Mouse (Mus musculus) limb, embryonic 14.5 days (tissue): ENCODE measurements around the gene Morn2. TPM values are rescaled to one million over a fixed set of nuclear protein-coding genes. Genes with fewer than 3 reads are reported as not detected.
"Not testable (repeated sequence)": the region's sequence is repeated elsewhere in the genome, so short reads cannot be mapped to it uniquely, and the experiment has no call there.

ENCODE experiments used
- ATAC-seq: fragments of 200-750 bp; cut with Nextera tagmentation; 2 replicates; pipeline ENCODE4 v1.8.0; 2017; ENCODE audit warnings: low read depth, moderate number of reproducible peaks, moderate TSS enrichment; ENCODE audit not compliant: low FRiP score
- DNase-seq: peaks from one replicate; pipeline ENCODE4 v3.0.0-alpha.2; 2015; ENCODE audit warnings: low spot score
- H3K27ac ChIP-seq: fragments of 300-500 bp; sonication (generic); replicated peaks from 2 replicates; pipeline ENCODE4 v1.5.1; 2014; ENCODE audit warnings: low read depth, mild to moderate bottlenecking, low read length, moderate library complexity, mixed read lengths
- H3K27me3 ChIP-seq: fragments of 300-500 bp; sonication (generic); 2 replicates; pipeline ENCODE4 v1.6.1; 2014; ENCODE audit warnings: low read length, mixed read lengths; ENCODE audit not compliant: control insufficient read depth, insufficient read depth
- H3K36me3 ChIP-seq: fragments of 300-500 bp; sonication (generic); 2 replicates; pipeline ENCODE4 v1.6.1; 2014; ENCODE audit warnings: mild to moderate bottlenecking, low read length, moderate library complexity, mixed read lengths; ENCODE audit not compliant: control insufficient read depth, insufficient read depth
- H3K4me1 ChIP-seq: fragments of 300-500 bp; sonication (generic); 2 replicates; pipeline ENCODE4 v1.6.1; 2014; ENCODE audit warnings: antibody characterized with exemption, low read length, mixed read lengths; ENCODE audit not compliant: control insufficient read depth, insufficient read depth
- H3K4me2 ChIP-seq: fragments of 300-500 bp; sonication (generic); replicated peaks from 2 replicates; pipeline ENCODE4 v1.6.1; 2014; ENCODE audit warnings: low read depth, mild to moderate bottlenecking, low read length, moderate library complexity; ENCODE audit not compliant: severe bottlenecking
- H3K4me3 ChIP-seq: fragments of 300-500 bp; sonication (generic); replicated peaks from 2 replicates; pipeline ENCODE4 v1.5.1; 2014; ENCODE audit warnings: low read length
- H3K9ac ChIP-seq: fragments of 300-500 bp; sonication (generic); 2 replicates; pipeline ENCODE4 v1.6.1; 2014; ENCODE audit warnings: mild to moderate bottlenecking, low read depth, low read length, moderate library complexity; ENCODE audit not compliant: severe bottlenecking
- H3K9me3 ChIP-seq: fragments of 300-500 bp; sonication (generic); 2 replicates; pipeline ENCODE4 v1.6.1; 2016; ENCODE audit warnings: low read length; ENCODE audit not compliant: control insufficient read depth
- POLR2A ChIP-seq: fragments of 200-500 bp; IDR thresholded peaks from 2 replicates; pipeline ENCODE4 v1.8.0; 2012; ENCODE audit warnings: inconsistent platforms, mild to moderate bottlenecking, moderate library complexity, borderline replicate concordance; ENCODE audit not compliant: insufficient read depth, insufficient read length; ENCODE audit errors: extremely low read depth
- WGBS: fragments of 180-500 bp; shearing (Covaris S2); extraction: QIAGEN DNeasy Blood & Tissue Kit; methylation state at CpG from one replicate; pipeline ENCODE4 v1.1.7; 2014; 5-methylcytosine and 5-hydroxymethylcytosine counted together
- polyA plus RNA-seq, 2 experiments: library from polyadenylated mRNA; depleted of rRNA in 1 of 2; stranded (reverse) in 1 of 2; unstranded in 1 of 2; fragments of >200 nt; fragmentation: Nextera tagmentation in 1 of 2; extraction: Ambion mirVana in 1 of 2; gene quantifications; 2 replicates each; pipeline versions ENCODE4 v1.2.1 to v1.2.3; 2012 to 2014

Gene Morn2
- polyA plus RNA-seq, 2 experiments, result 11.8 to 21.1 TPM

- Histone ChIP-seq H3K4me2 (no peak overlapping the region), H3K9me3 (no peaks in the 10 kb centered on the region), H3K27ac (no peak overlapping the region), H3K4me1 (no peaks in the 10 kb centered on the region), H3K27me3 (no peaks in the 10 kb centered on the region), H3K4me3 (no peak overlapping the region), H3K9ac (no peak overlapping the region), H3K36me3 (peaks cover 97% of the 10 kb centered on the region)
- no peak for TF ChIP-seq POLR2A
- ATAC-seq (peak; percentile 57; the same call in 1 of the 2 replicates), DNase-seq (peak; percentile 6)
- 45% methylated on average over 13 of the region's 13 CpGs for WGBS
Observed at GRCm38 (mm10) chr17:80255208-80255607, 34.8 kb upstream of the Morn2 start.

GRCm38 (mm10) chr17:80267065-80267464 is 22.9 kb upstream of the Morn2 start:
- H3K9ac ChIP-seq, result no peak overlapping the region
- no peaks in the 10 kb centered on the region for H3K4me1 ChIP-seq
- H3K27me3 ChIP-seq, result no peaks in the 10 kb centered on the region
- no peak overlapping the region for H3K4me3 ChIP-seq
- DNase-seq (no peak), ATAC-seq (no peak)
- H3K4me2 ChIP-seq, result no peak overlapping the region
- WGBS, result 96% methylated on average over 4 of the region's 4 CpGs
- no peak for TF ChIP-seq POLR2A
- peaks cover 88% of the 10 kb centered on the region for H3K36me3 ChIP-seq
- H3K9me3 ChIP-seq, result no peaks in the 10 kb centered on the region
- no peak overlapping the region for H3K27ac ChIP-seq

GRCm38 (mm10) chr17:80268151-80268550 is 21.9 kb upstream of the Morn2 start:
- H3K27ac ChIP-seq, result no peak overlapping the region
- H3K4me2 ChIP-seq, result no peak overlapping the region
- H3K9ac ChIP-seq, result no peak overlapping the region
- ATAC-seq (no peak), DNase-seq (no peak)
- 85% methylated on average over 3 of the region's 3 CpGs for WGBS
- H3K27me3 ChIP-seq, result no peaks in the 10 kb centered on the region
- no peaks in the 10 kb centered on the region for H3K9me3 ChIP-seq
- peaks cover 90% of the 10 kb centered on the region for H3K36me3 ChIP-seq
- no peak overlapping the region for H3K4me3 ChIP-seq
- TF ChIP-seq POLR2A, result no peak
- H3K4me1 ChIP-seq, result no peaks in the 10 kb centered on the region

GRCm38 (mm10) chr17:80270622-80271021 is 19.4 kb upstream of the Morn2 start:
- H3K4me2 ChIP-seq, H3K27me3 ChIP-seq, H3K27ac ChIP-seq, H3K4me3 ChIP-seq, H3K9me3 ChIP-seq, ATAC-seq, DNase-seq, H3K9ac ChIP-seq, H3K4me1 ChIP-seq: not testable (repeated sequence)
- WGBS, result 96% methylated on average over 7 of the region's 7 CpGs
- H3K36me3 ChIP-seq, result peaks cover 90% of the 10 kb centered on the region

GRCm38 (mm10) chr17:80278255-80278654 is 11.7 kb upstream of the Morn2 start:
- Histone ChIP-seq H3K4me2 (no peak overlapping the region), H3K27ac (no peak overlapping the region), H3K9ac (no peak overlapping the region), H3K4me1 (no peaks in the 10 kb centered on the region), H3K9me3 (no peaks in the 10 kb centered on the region), H3K4me3 (no peak overlapping the region), H3K27me3 (no peaks in the 10 kb centered on the region), H3K36me3 (peaks cover 70% of the 10 kb centered on the region)
- WGBS, result 92% methylated on average over 4 of the region's 4 CpGs
- no peak for TF ChIP-seq POLR2A
- ATAC-seq, result no peak
- no peak for DNase-seq

- ATAC-seq, result no peak
- Histone ChIP-seq H3K4me2 (no peak overlapping the region), H3K27ac (no peak overlapping the region), H3K4me3 (no peak overlapping the region), H3K36me3 (peaks cover 57% of the 10 kb centered on the region), H3K9me3 (no peaks in the 10 kb centered on the region), H3K27me3 (no peaks in the 10 kb centered on the region), H3K9ac (no peak overlapping the region), H3K4me1 (no peaks in the 10 kb centered on the region)
- no peak for DNase-seq
- TF ChIP-seq POLR2A, result no peak
- 93% methylated on average over 8 of the region's 8 CpGs for WGBS
Observed at GRCm38 (mm10) chr17:80279340-80280070, 10.5 kb upstream of the Morn2 start.
